Mouse (Mus musculus): ENCODE results near the gene Gm21882. TPM values are rescaled to one million over a fixed set of nuclear protein-coding genes. Genes with fewer than 3 reads are reported as not detected.
"Not testable (repeated sequence)": the region's sequence is repeated elsewhere in the genome, so short reads cannot be mapped to it uniquely, and the experiment has no call there.

The Gm21882 gene
- total RNA-seq (2021): not detected
- long read RNA-seq, experiment 1: 0 reads
- long read RNA-seq, experiment 2: 0 reads

- DNase-seq (ENCODE audit: low spot score in 2 of 2); intact Hi-C loops (cut with DNase I): not testable (repeated sequence)
Measured at GRCm38 (mm10) chrY:40381423-40381822, at the start of gene Gm21882. TSS of gene Gm21882 (minus strand) at chrY:40381523.

Other genes with a start within 250 kb of the Gm21882 start
- gene Gm21865, start 64.6 kb downstream of the Gm21882 start, total RNA-seq (2021): not detected

All from left cerebral cortex, postnatal 14 days (tissue).